Mouse (Mus musculus) lung, embryonic 15.5 days (tissue): ENCODE results near the gene Tnfsf11. TPM values are rescaled to one million over a fixed set of nuclear protein-coding genes. Genes with fewer than 3 reads are reported as not detected.

Experiments
- ATAC-seq: fragments of 200-750 bp; cut with Nextera tagmentation; 2 replicates; pipeline ENCODE4 v1.8.0; 2017; ENCODE audit warnings: moderate number of reproducible peaks, borderline replicate concordance; ENCODE audit not compliant: low FRiP score, low TSS enrichment; ENCODE audit errors: extremely low read depth
- H3K27ac ChIP-seq: fragments of 300-500 bp; sonication (generic); 2 replicates; pipeline ENCODE4 v1.5.1; 2015; ENCODE audit warnings: moderate library complexity, mild to moderate bottlenecking, inconsistent platforms
- H3K27me3 ChIP-seq: fragments of 300-500 bp; sonication (generic); 2 replicates; pipeline ENCODE4 v1.6.1; 2015; ENCODE audit warnings: inconsistent platforms
- H3K36me3 ChIP-seq: fragments of 300-500 bp; sonication (generic); 2 replicates; pipeline ENCODE4 v1.6.1; 2015; ENCODE audit warnings: inconsistent platforms
- H3K4me1 ChIP-seq: fragments of 300-500 bp; sonication (generic); 2 replicates; pipeline ENCODE4 v1.6.1; 2015; ENCODE audit warnings: inconsistent platforms
- H3K4me2 ChIP-seq: fragments of 300-500 bp; sonication (generic); 2 replicates; pipeline ENCODE4 v1.6.1; 2015; ENCODE audit warnings: inconsistent platforms, mild to moderate bottlenecking, moderate library complexity
- H3K4me3 ChIP-seq: fragments of 300-500 bp; sonication (generic); 2 replicates; pipeline ENCODE4 v1.5.1; 2015; ENCODE audit warnings: mild to moderate bottlenecking, inconsistent platforms
- H3K9ac ChIP-seq: fragments of 300-500 bp; sonication (generic); 2 replicates; pipeline ENCODE4 v1.6.1; 2015; ENCODE audit warnings: inconsistent platforms
- H3K9me3 ChIP-seq: fragments of 300-500 bp; sonication (generic); 2 replicates; pipeline ENCODE4 v1.6.1; 2016; ENCODE audit warnings: inconsistent platforms
- WGBS: fragments of 180-500 bp; shearing (Covaris S2); methylation state at CpG from one replicate; pipeline ENCODE4 v1.1.7; 2015; 5-methylcytosine and 5-hydroxymethylcytosine counted together
- polyA plus RNA-seq: library from polyadenylated mRNA; unstranded; fragments of >200 nt; fragmentation: Nextera tagmentation; extraction: Ambion mirVana; gene quantifications from 2 replicates; pipeline ENCODE4 v1.2.1, GENCODE M21; 2015

The Tnfsf11 gene
- polyA plus RNA-seq, 1 experiment from 2014 or later, result 0.31 TPM

- H3K9ac ChIP-seq, result no peak overlapping the region
- H3K4me1 ChIP-seq, result no peaks in the 10 kb centered on the region
- 61% methylated on average over 5 of the region's 5 CpGs for whole genome bisulfite sequencing
- no peak for ATAC-seq
- H3K27ac ChIP-seq, result no peak overlapping the region
- H3K27me3 ChIP-seq, result peaks cover 7% of the 10 kb centered on the region; the same call in 1 of the 2 replicates
- H3K4me3 ChIP-seq, result no peak overlapping the region
- no peaks in the 10 kb centered on the region for H3K9me3 ChIP-seq
- H3K36me3 ChIP-seq, result no peaks in the 10 kb centered on the region
- no peak overlapping the region for H3K4me2 ChIP-seq
Measured at GRCm38 (mm10) chr14:78286011-78286548, 21.8 kb downstream of the Tnfsf11 start.

GRCm38 (mm10) chr14:78282490-78282889, 25.4 kb downstream of the Tnfsf11 start:
- Histone ChIP-seq H3K4me2 (no peak overlapping the region), H3K27ac (no peak overlapping the region), H3K4me1 (no peaks in the 10 kb centered on the region), H3K36me3 (no peaks in the 10 kb centered on the region), H3K9ac (no peak overlapping the region), H3K4me3 (no peak overlapping the region), H3K27me3 (no peaks in the 10 kb centered on the region), H3K9me3 (no peaks in the 10 kb centered on the region)
- no peak for ATAC-seq
- WGBS, result 64% methylated on average over 11 of the region's 11 CpGs

GRCm38 (mm10) chr14:78276395-78276930, 31.4 kb downstream of the Tnfsf11 start:
- no peak for ATAC-seq
- Histone ChIP-seq H3K4me2 (peak overlapping the region; percentile 17; the same call in 1 of the 2 replicates), H3K4me3 (no peak overlapping the region), H3K4me1 (no peaks in the 10 kb centered on the region), H3K36me3 (no peaks in the 10 kb centered on the region), H3K9ac (no peak overlapping the region), H3K27ac (no peak overlapping the region), H3K27me3 (no peaks in the 10 kb centered on the region), H3K9me3 (no peaks in the 10 kb centered on the region)
- WGBS, result 61% methylated on average over 18 of the region's 18 CpGs

GRCm38 (mm10) chr14:78274851-78275250, 33.0 kb downstream of the Tnfsf11 start:
- ATAC-seq, result no peak
- H3K9ac ChIP-seq, result no peak overlapping the region
- H3K4me2 ChIP-seq, result no peak overlapping the region
- no peak overlapping the region for H3K4me3 ChIP-seq
- 84% methylated on average over 5 of the region's 5 CpGs for WGBS
- no peaks in the 10 kb centered on the region for H3K27me3 ChIP-seq
- H3K4me1 ChIP-seq, result no peaks in the 10 kb centered on the region
- H3K27ac ChIP-seq, result no peak overlapping the region
- no peaks in the 10 kb centered on the region for H3K36me3 ChIP-seq
- no peaks in the 10 kb centered on the region for H3K9me3 ChIP-seq

GRCm38 (mm10) chr14:78274146-78274545, 33.7 kb downstream of the Tnfsf11 start:
- no peak overlapping the region for H3K27ac ChIP-seq
- H3K36me3 ChIP-seq, result no peaks in the 10 kb centered on the region
- H3K4me1 ChIP-seq, result no peaks in the 10 kb centered on the region
- 82% methylated on average over 9 of the region's 9 CpGs for WGBS
- H3K27me3 ChIP-seq, result no peaks in the 10 kb centered on the region
- ATAC-seq, result no peak
- H3K9me3 ChIP-seq, result no peaks in the 10 kb centered on the region
- H3K9ac ChIP-seq, result no peak overlapping the region
- no peak overlapping the region for H3K4me3 ChIP-seq
- no peak overlapping the region for H3K4me2 ChIP-seq

GRCm38 (mm10) chr14:78273571-78273970, 34.3 kb downstream of the Tnfsf11 start:
- Histone ChIP-seq H3K27me3 (no peaks in the 10 kb centered on the region), H3K9ac (no peak overlapping the region), H3K27ac (no peak overlapping the region), H3K9me3 (no peaks in the 10 kb centered on the region), H3K36me3 (no peaks in the 10 kb centered on the region), H3K4me2 (no peak overlapping the region), H3K4me3 (no peak overlapping the region), H3K4me1 (no peaks in the 10 kb centered on the region)
- WGBS, result 73% methylated on average over 7 of the region's 7 CpGs
- no peak for ATAC-seq

- no peak for ATAC-seq
- H3K27ac ChIP-seq, result no peak overlapping the region
- H3K4me3 ChIP-seq, result no peak overlapping the region
- H3K9me3 ChIP-seq, result no peaks in the 10 kb centered on the region
- H3K9ac ChIP-seq, result no peak overlapping the region
- 88% methylated on average over 6 of the region's 6 CpGs for WGBS
- H3K27me3 ChIP-seq, result no peaks in the 10 kb centered on the region
- H3K4me1 ChIP-seq, result no peaks in the 10 kb centered on the region
- H3K4me2 ChIP-seq, result no peak overlapping the region
- H3K36me3 ChIP-seq, result no peaks in the 10 kb centered on the region
Measured at GRCm38 (mm10) chr14:78264876-78265275, 43.0 kb downstream of the Tnfsf11 start.

GRCm38 (mm10) chr14:78262596-78262995, 45.2 kb downstream of the Tnfsf11 start:
- H3K36me3 ChIP-seq, result no peaks in the 10 kb centered on the region
- no peaks in the 10 kb centered on the region for H3K27me3 ChIP-seq
- no peak overlapping the region for H3K27ac ChIP-seq
- no peaks in the 10 kb centered on the region for H3K9me3 ChIP-seq
- 81% methylated on average over 7 of the region's 7 CpGs for WGBS
- no peak overlapping the region for H3K4me3 ChIP-seq
- no peaks in the 10 kb centered on the region for H3K4me1 ChIP-seq
- ATAC-seq, result no peak
- H3K4me2 ChIP-seq, result no peak overlapping the region
- H3K9ac ChIP-seq, result no peak overlapping the region

- H3K36me3 ChIP-seq, result no peaks in the 10 kb centered on the region
- H3K27me3 ChIP-seq, result no peaks in the 10 kb centered on the region
- no peaks in the 10 kb centered on the region for H3K9me3 ChIP-seq
- no peak overlapping the region for H3K4me3 ChIP-seq
- no peak overlapping the region for H3K4me2 ChIP-seq
- WGBS, result 61% methylated on average over 7 of the region's 7 CpGs
- no peak for ATAC-seq
- no peak overlapping the region for H3K27ac ChIP-seq
- H3K4me1 ChIP-seq, result no peaks in the 10 kb centered on the region
- H3K9ac ChIP-seq, result no peak overlapping the region
Measured at GRCm38 (mm10) chr14:78261246-78261645, 46.6 kb downstream of the Tnfsf11 start.

GRCm38 (mm10) chr14:78254017-78254416, 53.8 kb downstream of the Tnfsf11 start:
- Histone ChIP-seq H3K9ac (no peak overlapping the region), H3K4me2 (no peak overlapping the region), H3K27me3 (no peaks in the 10 kb centered on the region), H3K36me3 (no peaks in the 10 kb centered on the region), H3K4me3 (no peak overlapping the region), H3K4me1 (no peaks in the 10 kb centered on the region), H3K27ac (no peak overlapping the region), H3K9me3 (no peaks in the 10 kb centered on the region)
- WGBS, result 76% methylated on average over 7 of the region's 7 CpGs
- ATAC-seq, result no peak

GRCm38 (mm10) chr14:78246601-78247000, 61.2 kb downstream of the Tnfsf11 start:
- Histone ChIP-seq H3K27ac (no peak overlapping the region), H3K9me3 (no peaks in the 10 kb centered on the region), H3K4me1 (no peaks in the 10 kb centered on the region), H3K36me3 (no peaks in the 10 kb centered on the region), H3K4me2 (no peak overlapping the region), H3K4me3 (no peak overlapping the region), H3K9ac (no peak overlapping the region), H3K27me3 (no peaks in the 10 kb centered on the region)
- WGBS, result 88% methylated on average over 5 of the region's 5 CpGs
- ATAC-seq, result no peak

- no peak overlapping the region for H3K9ac ChIP-seq
- no peak overlapping the region for H3K4me3 ChIP-seq
- H3K27me3 ChIP-seq, result no peaks in the 10 kb centered on the region
- WGBS, result 23% methylated on average over 4 of the region's 4 CpGs
- H3K27ac ChIP-seq, result no peak overlapping the region
- H3K9me3 ChIP-seq, result no peaks in the 10 kb centered on the region
- no peak for ATAC-seq
- H3K4me2 ChIP-seq, result no peak overlapping the region
- no peaks in the 10 kb centered on the region for H3K36me3 ChIP-seq
- H3K4me1 ChIP-seq, result no peaks in the 10 kb centered on the region
Measured at GRCm38 (mm10) chr14:78244811-78245210, 63.0 kb downstream of the Tnfsf11 start.

GRCm38 (mm10) chr14:78239346-78239745, 68.5 kb downstream of the Tnfsf11 start:
- Histone ChIP-seq H3K27ac (no peak overlapping the region), H3K4me3 (no peak overlapping the region), H3K4me1 (peaks cover 3% of the 10 kb centered on the region; the same call in 1 of the 2 replicates), H3K9ac (no peak overlapping the region), H3K4me2 (no peak overlapping the region), H3K9me3 (no peaks in the 10 kb centered on the region), H3K27me3 (no peaks in the 10 kb centered on the region), H3K36me3 (no peaks in the 10 kb centered on the region)
- 79% methylated on average over 6 of the region's 6 CpGs for WGBS
- no peak for ATAC-seq
